Mouse (Mus musculus) embryonic facial prominence, embryonic 11.5 days (tissue): Measurements from ENCODE around the gene Hist2h3c1. TPM values are rescaled to one million over a fixed set of nuclear protein-coding genes. Genes with fewer than 3 reads are reported as not detected.
A peak's percentile ranks its signal among the peaks of the same experiment; 100 is the strongest.
"Not testable (repeated sequence)": the region's sequence is repeated elsewhere in the genome, so short reads cannot be mapped to it uniquely, and the experiment has no call there.

Experiments
- ATAC-seq: fragments of 200-750 bp; cut with Nextera tagmentation; replicated peaks from 2 replicates; pipeline ENCODE4 v1.8.0; 2017; ENCODE audit warnings: low read depth; ENCODE audit not compliant: insufficient number of reproducible peaks, low FRiP score, low TSS enrichment
- DNase-seq: peaks from one replicate; pipeline ENCODE4 v3.0.0-alpha.2; 2015; ENCODE audit warnings: low spot score
- H3K27ac ChIP-seq: fragments of 300-500 bp; sonication (generic); replicated peaks from 2 replicates; pipeline ENCODE4 v1.5.1; 2014; ENCODE audit warnings: mild to moderate bottlenecking, low read depth, low read length, control low read depth
- H3K27me3 ChIP-seq: fragments of 300-500 bp; sonication (generic); 2 replicates; pipeline ENCODE4 v1.6.1; 2014; ENCODE audit warnings: mild to moderate bottlenecking, low read length, moderate library complexity, mixed read lengths; ENCODE audit not compliant: control insufficient read depth, insufficient read depth
- H3K36me3 ChIP-seq: fragments of 300-500 bp; sonication (generic); replicated peaks from 2 replicates; pipeline ENCODE4 v1.6.1; 2014; ENCODE audit warnings: low read depth, mild to moderate bottlenecking, low read length, moderate library complexity, mixed read lengths; ENCODE audit not compliant: control insufficient read depth, insufficient read depth
- H3K4me1 ChIP-seq: fragments of 300-500 bp; sonication (generic); 2 replicates; pipeline ENCODE4 v1.6.1; 2014; ENCODE audit warnings: low read length, mixed read lengths; ENCODE audit not compliant: control insufficient read depth, insufficient read depth
- H3K4me2 ChIP-seq: fragments of 300-500 bp; sonication (generic); 2 replicates; pipeline ENCODE4 v1.6.1; 2014; ENCODE audit warnings: low read depth, mild to moderate bottlenecking, control low read depth, low read length, moderate library complexity
- H3K4me3 ChIP-seq: fragments of 300-500 bp; sonication (generic); 2 replicates; pipeline ENCODE4 v1.5.1; 2014; ENCODE audit warnings: low read depth, low read length, control low read depth
- H3K9ac ChIP-seq: fragments of 300-500 bp; sonication (generic); replicated peaks from 2 replicates; pipeline ENCODE4 v1.6.1; 2014; ENCODE audit warnings: mild to moderate bottlenecking, control low read depth, low read length
- H3K9me3 ChIP-seq: fragments of 300-500 bp; sonication (generic); replicated peaks from 2 replicates; pipeline ENCODE4 v1.6.1; 2016; ENCODE audit warnings: mild to moderate bottlenecking, low read length, inconsistent platforms, mixed read lengths; ENCODE audit not compliant: control insufficient read depth
- WGBS: fragments of 180-500 bp; shearing (Covaris S2); extraction: QIAGEN DNeasy Blood & Tissue Kit; methylation state at CpG from one replicate; pipeline ENCODE4 v1.1.7; 2014; 5-methylcytosine and 5-hydroxymethylcytosine counted together
- polyA plus RNA-seq: library from polyadenylated mRNA; unstranded; fragments of >200 nt; fragmentation: Nextera tagmentation; extraction: Ambion mirVana; gene quantifications from 2 replicates; pipeline ENCODE4 v1.2.1, GENCODE M21; 2014

Hist2h3c1 gene
- polyA plus RNA-seq, 1 experiment from 2014 or later: 0.50 TPM

DNA sequence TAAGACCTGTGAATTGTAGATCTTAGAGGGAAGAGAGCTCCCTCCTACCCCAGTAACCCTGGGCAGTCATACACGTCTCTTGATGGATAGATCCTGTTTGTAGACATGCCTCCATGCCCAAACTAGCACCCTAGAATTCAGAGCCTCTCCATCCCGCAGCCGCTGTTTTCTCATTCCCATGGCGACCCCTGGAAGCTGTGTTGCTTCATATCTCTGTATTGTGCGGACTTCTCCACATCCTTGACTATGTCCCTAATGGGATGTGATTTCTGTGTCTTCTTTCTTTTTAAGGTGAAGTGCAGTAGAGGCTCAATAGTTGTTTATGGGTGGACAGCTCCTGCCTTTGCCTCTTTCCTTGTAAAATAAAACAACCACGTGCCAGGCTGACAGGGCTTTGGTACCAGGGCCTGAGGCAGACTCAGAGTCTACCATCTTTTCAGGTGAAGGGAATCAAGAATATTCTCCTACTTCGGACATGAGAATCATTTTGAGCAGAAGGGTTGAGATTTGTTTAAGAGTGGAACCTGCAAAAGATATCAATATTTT is 18.0 kb downstream of the Hist2h3c1 start:
- 80% methylated on average over 7 of the region's 7 CpGs for WGBS
- Histone ChIP-seq H3K27ac (peak overlapping the region; percentile 98), H3K9me3 (no peaks in the 10 kb centered on the region), H3K4me2 (peak overlapping the region; percentile 58), H3K27me3 (no peaks in the 10 kb centered on the region), H3K9ac (peak overlapping the region; percentile 75), H3K4me3 (no peak overlapping the region), H3K4me1 (no peaks in the 10 kb centered on the region; the same call in 1 of the 2 replicates), H3K36me3 (no peaks in the 10 kb centered on the region)
- ATAC-seq (no peak), DNase-seq (no peak)

DNA sequence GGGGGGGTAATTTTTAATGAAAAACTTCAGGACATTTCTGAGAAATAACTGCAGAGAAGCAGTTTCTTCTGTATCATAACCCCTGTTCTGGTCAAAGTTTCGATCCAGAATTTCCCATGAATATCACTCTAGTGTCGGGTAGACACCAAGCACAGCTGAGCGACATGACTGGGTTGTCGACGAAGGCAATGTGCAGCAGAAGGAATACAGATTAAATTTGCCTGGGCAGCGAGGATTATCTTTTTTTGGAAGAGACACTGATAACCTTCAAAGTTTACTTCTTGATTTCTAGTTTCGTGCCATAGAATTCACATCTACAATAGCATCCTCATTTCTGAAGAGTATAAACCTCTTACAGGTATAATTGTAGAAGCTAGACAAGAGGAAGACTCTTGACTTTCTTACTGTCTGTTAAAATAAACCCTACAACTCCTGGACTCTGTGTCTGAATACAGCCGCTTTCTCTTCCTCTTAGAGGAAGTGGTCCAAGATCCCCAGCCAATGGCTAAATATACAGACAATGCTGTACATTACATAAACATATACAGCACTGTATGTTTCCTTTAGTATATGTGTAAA is 19.7 kb downstream of the Hist2h3c1 start:
- H3K27ac ChIP-seq: no peak overlapping the region
- ATAC-seq: no peak
- H3K4me1 ChIP-seq: no peaks in the 10 kb centered on the region; the same call in 1 of the 2 replicates
- no peak overlapping the region for H3K9ac ChIP-seq
- H3K36me3 ChIP-seq: no peaks in the 10 kb centered on the region
- H3K4me2 ChIP-seq: no peak overlapping the region
- 84% methylated on average over 8 of the region's 8 CpGs for WGBS
- DNase-seq: no peak
- H3K9me3 ChIP-seq: no peaks in the 10 kb centered on the region
- H3K4me3 ChIP-seq: no peak overlapping the region
- H3K27me3 ChIP-seq: no peaks in the 10 kb centered on the region

DNA sequence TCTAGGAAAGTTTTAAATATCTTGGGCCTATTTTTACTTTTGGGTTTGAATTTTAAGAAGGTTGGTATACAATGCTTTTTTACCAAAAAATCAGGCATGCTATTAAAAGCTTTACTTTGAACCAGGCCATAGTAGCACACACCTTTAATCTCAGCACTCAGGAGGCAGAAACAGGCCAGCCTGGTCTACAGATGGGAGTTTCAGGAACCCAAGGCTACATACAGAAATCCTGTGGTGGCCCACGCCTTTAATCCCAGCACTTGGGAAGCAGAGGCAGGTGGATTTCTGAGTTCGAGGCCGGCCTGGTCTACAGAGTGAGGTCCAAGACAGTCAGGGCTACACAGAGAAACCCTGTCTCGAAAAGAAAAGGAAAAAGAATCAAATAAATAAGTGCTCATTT is 21.1 kb downstream of the Hist2h3c1 start:
- peak overlapping the region; percentile 75 for H3K27ac ChIP-seq
- no peak for ATAC-seq
- no peak overlapping the region for H3K4me3 ChIP-seq
- no peaks in the 10 kb centered on the region for H3K27me3 ChIP-seq
- H3K36me3 ChIP-seq: no peaks in the 10 kb centered on the region
- H3K9ac ChIP-seq: 0 out of 2 replicates have a peak overlapping the region, but pooled peaks have one; percentile 26
- no peaks in the 10 kb centered on the region; the same call in 1 of the 2 replicates for H3K4me1 ChIP-seq
- no peak for DNase-seq
- no peaks in the 10 kb centered on the region for H3K9me3 ChIP-seq
- no peak overlapping the region for H3K4me2 ChIP-seq
- 70% methylated on average over 4 of the region's 4 CpGs for WGBS

DNA sequence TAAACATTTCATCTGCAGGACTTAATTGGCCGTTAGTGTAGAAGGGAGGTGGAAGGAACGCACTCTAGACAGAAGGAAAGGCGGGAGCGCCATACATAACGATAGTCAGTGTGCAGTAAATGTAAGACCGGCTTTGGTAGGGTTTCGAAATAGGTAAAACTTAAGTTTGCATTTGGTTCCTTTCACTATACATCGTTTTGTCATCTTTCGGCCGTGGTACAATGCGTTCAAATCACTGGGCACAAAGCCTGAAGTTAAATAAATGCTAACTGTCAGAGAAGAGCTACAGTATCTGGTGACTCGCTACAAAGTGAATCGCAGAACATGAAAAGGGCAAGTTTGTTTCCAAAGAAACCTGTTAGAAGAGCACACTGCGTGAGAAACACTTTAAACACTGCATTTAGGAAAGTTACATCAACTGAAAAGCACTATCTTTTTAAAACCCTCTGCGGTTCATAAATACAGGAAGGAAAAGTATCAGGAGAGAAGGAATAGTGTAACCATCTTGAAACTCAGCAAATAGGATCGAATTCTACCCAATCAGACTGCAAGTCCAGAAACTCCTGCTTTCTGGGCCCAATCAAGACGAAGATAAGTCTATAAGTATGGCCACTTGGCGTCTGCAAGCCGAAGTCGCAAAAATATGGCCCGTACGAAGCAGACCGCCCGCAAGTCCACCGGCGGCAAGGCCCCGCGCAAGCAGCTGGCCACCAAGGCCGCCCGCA is 21.7 kb downstream of the Hist2h3c1 start, which contains the start of gene Hist2h3b:
TSS of gene Hist2h3b (plus strand) at position 604 of the 725 bp plus-strand sequence.
- Histone ChIP-seq H3K9ac (peak within 1 kb of the TSS; percentile 75), H3K27me3 (no peaks in the 10 kb centered on the region), H3K9me3 (no peaks in the 10 kb centered on the region), H3K4me2 (peak within 1 kb of the TSS; percentile 48), H3K27ac (peak within 1 kb of the TSS; percentile 95), H3K36me3 (no peaks in the 10 kb centered on the region), H3K4me1 (no peaks in the 10 kb centered on the region; the same call in 1 of the 2 replicates), H3K4me3 (peak within 1 kb of the TSS; percentile 47)
- ATAC-seq (peak; percentile 58; the same call in 1 of the 2 replicates), DNase-seq (peak; percentile 89)
- 24% methylated on average over 29 of the region's 30 CpGs for WGBS

DNA sequence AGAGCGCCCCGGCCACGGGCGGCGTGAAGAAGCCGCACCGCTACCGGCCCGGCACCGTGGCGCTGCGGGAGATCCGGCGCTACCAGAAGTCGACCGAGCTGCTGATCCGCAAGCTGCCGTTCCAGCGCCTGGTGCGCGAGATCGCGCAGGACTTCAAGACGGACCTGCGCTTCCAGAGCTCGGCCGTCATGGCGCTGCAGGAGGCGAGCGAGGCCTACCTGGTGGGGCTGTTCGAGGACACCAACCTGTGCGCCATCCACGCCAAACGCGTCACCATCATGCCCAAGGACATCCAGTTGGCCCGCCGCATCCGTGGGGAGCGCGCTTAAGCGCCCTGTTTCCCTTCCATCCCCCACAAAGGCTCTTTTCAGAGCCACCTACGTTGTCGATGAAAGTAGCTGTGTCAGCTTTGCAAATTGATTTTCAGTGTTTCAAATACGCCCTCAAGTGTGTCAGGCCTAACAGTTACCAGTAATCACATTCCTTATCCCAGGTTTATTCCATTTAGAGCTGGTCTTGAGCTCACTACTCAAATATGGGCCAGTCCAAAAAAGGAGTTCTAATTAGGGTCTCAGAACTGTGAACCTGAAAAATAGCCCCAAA is 22.4 kb downstream of the Hist2h3c1 start:
- not testable (repeated sequence) for H3K4me1 ChIP-seq, H3K27me3 ChIP-seq, H3K9me3 ChIP-seq, H3K36me3 ChIP-seq, DNase-seq
- WGBS: 0% methylated on average over 9 of the region's 44 CpGs
- peak overlapping the region; percentile 48 for H3K4me2 ChIP-seq
- peak; percentile 35 for ATAC-seq
- H3K4me3 ChIP-seq: peak overlapping the region; percentile 47
- peak overlapping the region; percentile 75 for H3K9ac ChIP-seq
- H3K27ac ChIP-seq: peak overlapping the region; percentile 95

DNA sequence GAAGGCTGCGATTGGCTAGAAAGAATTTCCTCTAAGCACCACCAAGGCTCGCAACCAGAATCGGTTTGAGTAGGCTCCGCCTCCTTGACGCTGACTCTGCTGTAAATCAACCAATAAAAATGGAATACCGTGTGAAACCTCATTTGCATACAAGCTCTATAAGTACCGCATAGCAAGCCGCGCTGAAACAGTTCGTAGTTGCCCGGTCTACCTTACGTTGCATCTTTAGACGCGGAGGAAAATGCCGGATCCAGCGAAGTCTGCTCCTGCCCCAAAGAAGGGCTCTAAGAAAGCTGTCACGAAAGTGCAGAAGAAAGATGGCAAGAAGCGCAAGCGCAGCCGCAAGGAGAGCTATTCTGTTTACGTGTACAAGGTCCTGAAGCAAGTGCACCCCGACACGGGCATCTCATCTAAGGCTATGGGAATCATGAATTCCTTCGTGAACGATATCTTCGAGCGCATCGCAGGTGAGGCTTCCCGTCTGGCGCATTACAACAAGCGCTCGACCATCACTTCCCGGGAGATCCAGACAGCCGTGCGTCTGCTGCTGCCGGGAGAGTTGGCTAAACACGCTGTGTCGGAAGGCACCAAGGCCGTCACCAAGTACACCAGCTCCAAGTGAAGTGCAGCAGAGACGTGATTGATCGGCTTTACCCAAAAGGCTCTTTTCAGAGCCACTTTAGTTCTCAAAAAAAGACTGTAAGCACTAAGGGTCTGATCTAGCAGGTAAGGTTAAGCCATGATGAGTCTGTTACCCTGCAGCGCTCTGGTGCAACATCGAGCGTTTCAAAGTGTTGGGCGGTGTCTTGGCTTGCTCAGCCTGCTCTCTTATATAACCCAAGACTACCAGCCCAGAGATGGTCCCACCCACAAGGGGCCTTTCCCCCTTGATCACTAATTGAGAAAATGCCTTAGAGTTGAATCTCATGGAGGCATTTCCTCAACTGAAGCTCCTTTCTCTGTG is 23.3 kb downstream of the Hist2h3c1 start, which contains the start of gene Hist2h2bb:
TSS of gene Hist2h2bb (plus strand) at position 242 of the 964 bp plus-strand sequence.
- no peaks in the 10 kb centered on the region for H3K27me3 ChIP-seq
- no peaks in the 10 kb centered on the region for H3K9me3 ChIP-seq
- ATAC-seq (peak; percentile 95), DNase-seq (peak; percentile 98)
- H3K4me3 ChIP-seq: peak within 1 kb of the TSS; percentile 47
- H3K4me1 ChIP-seq: no peaks in the 10 kb centered on the region
- H3K27ac ChIP-seq: peak within 1 kb of the TSS; percentile 95
- under 1% methylated on average over 45 of the region's 45 CpGs for WGBS
- H3K36me3 ChIP-seq: no peaks in the 10 kb centered on the region
- H3K9ac ChIP-seq: peak within 1 kb of the TSS; percentile 75
- H3K4me2 ChIP-seq: peak within 1 kb of the TSS; percentile 48
